Mouse (Mus musculus) layer of hippocampus, adult 9-10 months (tissue): Measurements from ENCODE around the gene Ofcc1.

Source experiments
- DNase-seq: peaks from one replicate; pipeline ENCODE4 v3.0.0; 2022; ENCODE audit warnings: low spot score

The Ofcc1 gene

GRCm38 (mm10) chr13:40243821-40244220 lies 117.4 kb downstream of the Ofcc1 start:
- DNase-seq = no peak

GRCm38 (mm10) chr13:40236356-40236755 lies 124.9 kb downstream of the Ofcc1 start:
- DNase-seq = no peak

GRCm38 (mm10) chr13:40208314-40208713 lies 152.9 kb downstream of the Ofcc1 start:
- DNase-seq = no peak

GRCm38 (mm10) chr13:40181786-40182185 lies 179.5 kb downstream of the Ofcc1 start:
- DNase-seq = no peak

GRCm38 (mm10) chr13:40171775-40172174 lies 189.5 kb downstream of the Ofcc1 start:
- no peak for DNase-seq

GRCm38 (mm10) chr13:40167871-40168270 lies 193.4 kb downstream of the Ofcc1 start:
- DNase-seq = no peak

GRCm38 (mm10) chr13:40155466-40155865 lies 205.8 kb downstream of the Ofcc1 start:
- DNase-seq = no peak

GRCm38 (mm10) chr13:40139906-40140305 lies 221.3 kb downstream of the Ofcc1 start:
- no peak for DNase-seq

GRCm38 (mm10) chr13:40136096-40136495 lies 225.2 kb downstream of the Ofcc1 start:
- DNase-seq = no peak

GRCm38 (mm10) chr13:40135670-40136069 lies 225.6 kb downstream of the Ofcc1 start:
- no peak for DNase-seq

GRCm38 (mm10) chr13:40123868-40124267 lies 237.4 kb downstream of the Ofcc1 start:
- no peak for DNase-seq

GRCm38 (mm10) chr13:40112336-40112735 lies 248.9 kb downstream of the Ofcc1 start:
- no peak for DNase-seq

- no peak for DNase-seq
These were observed 285.0 kb downstream of the Ofcc1 start for GRCm38 (mm10) chr13:40076236-40076635.

- no peak for DNase-seq
These were observed 286.3 kb downstream of the Ofcc1 start for GRCm38 (mm10) chr13:40074850-40075416.

GRCm38 (mm10) chr13:40070004-40070403 lies 291.2 kb downstream of the Ofcc1 start:
- DNase-seq = no peak

- DNase-seq = no peak
These were observed 300.0 kb downstream of the Ofcc1 start for GRCm38 (mm10) chr13:40061281-40061680.

- DNase-seq = no peak
These were observed 323.4 kb downstream of the Ofcc1 start for GRCm38 (mm10) chr13:40037881-40038280.

GRCm38 (mm10) chr13:40036981-40037765 lies 324.1 kb downstream of the Ofcc1 start:
- no peak for DNase-seq

- no peak for DNase-seq
These were observed 331.8 kb downstream of the Ofcc1 start for GRCm38 (mm10) chr13:40029426-40029825.

- no peak for DNase-seq
These were observed 332.4 kb downstream of the Ofcc1 start for GRCm38 (mm10) chr13:40028827-40029226.

- DNase-seq = no peak
These were observed 335.4 kb downstream of the Ofcc1 start for GRCm38 (mm10) chr13:40025816-40026215.

GRCm38 (mm10) chr13:40023201-40023777 lies 338.0 kb downstream of the Ofcc1 start:
- no peak for DNase-seq

- DNase-seq = no peak
These were observed 338.6 kb downstream of the Ofcc1 start for GRCm38 (mm10) chr13:40022609-40023008.
